Mouse (Mus musculus): ENCODE results near the gene Kcnv2. TPM values are rescaled to one million over a fixed set of nuclear protein-coding genes. Genes with fewer than 3 reads are reported as not detected.
A peak's percentile ranks its signal among the peaks of the same experiment; 100 is the strongest.

The Kcnv2 gene
- polyA plus RNA-seq, 1 experiment from 2014 or later: 0.14 TPM

- no peak for DNase-seq (ENCODE audit: low spot score)
- 88% methylated on average over 6 of the region's 6 CpGs for WGBS
- no peak overlapping the region for H3K27ac ChIP-seq
- H3K27me3 ChIP-seq (ENCODE audit: insufficient read depth, poor library complexity, severe bottlenecking): no peaks in the 10 kb centered on the region
- no peak overlapping the region for H3K4me3 ChIP-seq
- peaks cover 7% of the 10 kb centered on the region for H3K4me1 ChIP-seq
- no peaks in the 10 kb centered on the region for H3K9me3 ChIP-seq
- H3K36me3 ChIP-seq: no peaks in the 10 kb centered on the region
These were observed 5.2 kb downstream of the Kcnv2 start for GRCm38 (mm10) chr19:27327569-27327968.

GRCm38 (mm10) chr19:27328166-27328565 is 5.8 kb downstream of the Kcnv2 start:
- no peaks in the 10 kb centered on the region for H3K9me3 ChIP-seq
- H3K4me1 ChIP-seq: peaks cover 1% of the 10 kb centered on the region; the same call in 1 of the 2 replicates
- no peak overlapping the region for H3K4me3 ChIP-seq
- peaks cover under 1% of the 10 kb centered on the region; the same call in 1 of the 2 replicates for H3K27me3 ChIP-seq (ENCODE audit: insufficient read depth, poor library complexity, severe bottlenecking)
- no peak overlapping the region for H3K27ac ChIP-seq
- WGBS: 80% methylated on average over 3 of the region's 3 CpGs
- DNase-seq (ENCODE audit: low spot score): no peak
- H3K36me3 ChIP-seq: no peaks in the 10 kb centered on the region

- H3K4me1 ChIP-seq: no peaks in the 10 kb centered on the region
- no peaks in the 10 kb centered on the region for H3K9me3 ChIP-seq
- H3K4me3 ChIP-seq: no peak overlapping the region
- peaks cover 6% of the 10 kb centered on the region; the same call in 1 of the 2 replicates for H3K27me3 ChIP-seq (ENCODE audit: insufficient read depth, poor library complexity, severe bottlenecking)
- H3K36me3 ChIP-seq: no peaks in the 10 kb centered on the region
- H3K27ac ChIP-seq: no peak overlapping the region
- WGBS: 83% methylated on average over 4 of the region's 4 CpGs
- no peak for DNase-seq (ENCODE audit: low spot score)
These were observed 6.3 kb downstream of the Kcnv2 start for GRCm38 (mm10) chr19:27328644-27329043.

- no peaks in the 10 kb centered on the region for H3K9me3 ChIP-seq
- H3K4me1 ChIP-seq: no peaks in the 10 kb centered on the region
- no peak overlapping the region for H3K4me3 ChIP-seq
- peaks cover 7% of the 10 kb centered on the region; the same call in 1 of the 2 replicates for H3K27me3 ChIP-seq (ENCODE audit: insufficient read depth, poor library complexity, severe bottlenecking)
- H3K27ac ChIP-seq: no peak overlapping the region
- no peaks in the 10 kb centered on the region for H3K36me3 ChIP-seq
- DNase-seq (ENCODE audit: low spot score): no peak
- WGBS: 58% methylated on average over 6 of the region's 6 CpGs
These were observed 9.9 kb downstream of the Kcnv2 start for GRCm38 (mm10) chr19:27332207-27332794.

GRCm38 (mm10) chr19:27336126-27336917 is 13.9 kb downstream of the Kcnv2 start:
- H3K27ac ChIP-seq: no peak overlapping the region
- no peaks in the 10 kb centered on the region for H3K9me3 ChIP-seq
- 74% methylated on average over 4 of the region's 4 CpGs for WGBS
- no peaks in the 10 kb centered on the region for H3K4me1 ChIP-seq
- H3K36me3 ChIP-seq: no peaks in the 10 kb centered on the region
- DNase-seq (ENCODE audit: low spot score): no peak
- H3K27me3 ChIP-seq (ENCODE audit: insufficient read depth, poor library complexity, severe bottlenecking): peaks cover 7% of the 10 kb centered on the region; the same call in 1 of the 2 replicates
- H3K4me3 ChIP-seq: no peak overlapping the region

- Histone ChIP-seq H3K27me3 (ENCODE audit: insufficient read depth, poor library complexity, severe bottlenecking) (no peaks in the 10 kb centered on the region), H3K9me3 (0 out of 2 replicates have a peak, but pooled peaks cover 5% of the 10 kb centered on the region), H3K36me3 (no peaks in the 10 kb centered on the region), H3K4me1 (peaks cover 12% of the 10 kb centered on the region; the same call in 1 of the 2 replicates), H3K27ac (no peak overlapping the region), H3K4me3 (no peak overlapping the region)
- whole genome bisulfite sequencing: 95% methylated on average over 1 of the region's 1 CpGs
- no peak for DNase-seq (ENCODE audit: low spot score)
These were observed 24.1 kb downstream of the Kcnv2 start for GRCm38 (mm10) chr19:27346501-27346900.

GRCm38 (mm10) chr19:27351700-27352099 is 29.3 kb downstream of the Kcnv2 start:
- no peaks in the 10 kb centered on the region for H3K36me3 ChIP-seq
- no peak for DNase-seq (ENCODE audit: low spot score)
- H3K27me3 ChIP-seq (ENCODE audit: insufficient read depth, poor library complexity, severe bottlenecking): no peaks in the 10 kb centered on the region
- 66% methylated on average over 6 of the region's 6 CpGs for WGBS
- H3K27ac ChIP-seq: no peak overlapping the region
- H3K4me1 ChIP-seq: peaks cover 12% of the 10 kb centered on the region; the same call in 1 of the 2 replicates
- H3K9me3 ChIP-seq: no peaks in the 10 kb centered on the region
- no peak overlapping the region for H3K4me3 ChIP-seq

GRCm38 (mm10) chr19:27360381-27360780 is 38.0 kb downstream of the Kcnv2 start:
- Histone ChIP-seq H3K4me1 (peaks cover 10% of the 10 kb centered on the region), H3K36me3 (no peaks in the 10 kb centered on the region), H3K27me3 (ENCODE audit: insufficient read depth, poor library complexity, severe bottlenecking) (no peaks in the 10 kb centered on the region), H3K4me3 (no peak overlapping the region), H3K27ac (no peak overlapping the region), H3K9me3 (no peaks in the 10 kb centered on the region)
- DNase-seq (ENCODE audit: low spot score): no peak

GRCm38 (mm10) chr19:27363891-27364290 is 41.5 kb downstream of the Kcnv2 start:
- Histone ChIP-seq H3K36me3 (no peaks in the 10 kb centered on the region), H3K4me3 (peak overlapping the region; percentile 36; the same call in 1 of the 2 replicates), H3K27me3 (ENCODE audit: insufficient read depth, poor library complexity, severe bottlenecking) (no peaks in the 10 kb centered on the region), H3K4me1 (peaks cover 10% of the 10 kb centered on the region), H3K27ac (peak overlapping the region; percentile 54; the same call in 1 of the 2 replicates), H3K9me3 (no peaks in the 10 kb centered on the region)
- no peak for DNase-seq (ENCODE audit: low spot score)
- WGBS: 73% methylated on average over 4 of the region's 4 CpGs

- H3K27ac ChIP-seq: peak overlapping the region; percentile 54
- no peaks in the 10 kb centered on the region for H3K9me3 ChIP-seq
- H3K27me3 ChIP-seq (ENCODE audit: insufficient read depth, poor library complexity, severe bottlenecking): no peaks in the 10 kb centered on the region
- WGBS: 18% methylated on average over 8 of the region's 8 CpGs
- no peaks in the 10 kb centered on the region for H3K36me3 ChIP-seq
- peak overlapping the region; percentile 36; the same call in 1 of the 2 replicates for H3K4me3 ChIP-seq
- DNase-seq (ENCODE audit: low spot score): peak; percentile 78
- H3K4me1 ChIP-seq: peaks cover 10% of the 10 kb centered on the region
These were observed 42.1 kb downstream of the Kcnv2 start for GRCm38 (mm10) chr19:27364521-27364931.

GRCm38 (mm10) chr19:27366113-27366746 is 43.8 kb downstream of the Kcnv2 start:
- H3K4me3 ChIP-seq: no peak overlapping the region
- no peaks in the 10 kb centered on the region for H3K36me3 ChIP-seq
- H3K27me3 ChIP-seq (ENCODE audit: insufficient read depth, poor library complexity, severe bottlenecking): no peaks in the 10 kb centered on the region
- WGBS: 81% methylated on average over 10 of the region's 10 CpGs
- H3K27ac ChIP-seq: no peak overlapping the region
- no peaks in the 10 kb centered on the region for H3K9me3 ChIP-seq
- DNase-seq (ENCODE audit: low spot score): no peak
- H3K4me1 ChIP-seq: peaks cover 12% of the 10 kb centered on the region

- DNase-seq (ENCODE audit: low spot score): no peak
- no peaks in the 10 kb centered on the region for H3K36me3 ChIP-seq
- no peaks in the 10 kb centered on the region for H3K9me3 ChIP-seq
- 82% methylated on average over 3 of the region's 3 CpGs for WGBS
- peaks cover 5% of the 10 kb centered on the region; the same call in 1 of the 2 replicates for H3K4me1 ChIP-seq
- H3K27me3 ChIP-seq (ENCODE audit: insufficient read depth, poor library complexity, severe bottlenecking): no peaks in the 10 kb centered on the region
- no peak overlapping the region for H3K27ac ChIP-seq
- no peak overlapping the region for H3K4me3 ChIP-seq
These were observed 47.2 kb downstream of the Kcnv2 start for GRCm38 (mm10) chr19:27369461-27370135.
